Mouse (Mus musculus) heart, postnatal 36 days (tissue): ENCODE measurements around the gene Agt. TPM values are rescaled to one million over a fixed set of nuclear protein-coding genes. Genes with fewer than 3 reads are reported as not detected.

Source experiments
- DNase-seq, 2 experiments: peaks; one replicate each; pipeline ENCODE4 v3.0.0; 2021 to 2022
- intact Hi-C: fragments of 180-260 bp; cut with DNase I; formaldehyde crosslinking; loops from one replicate; pipeline ENCODE4 v1.15.1; 2025
- total RNA-seq, 2 experiments: library from RNA; stranded (reverse); gene quantifications; 2 replicates each; pipeline ENCODE4 v1.2.3; 2021

Agt gene
- total RNA-seq, 2 experiments from 2014 or later = 6.4 to 11.8 TPM

- intact Hi-C loops = no loop called here
These were observed 13.3 kb downstream of the Agt start for GRCm38 (mm10) chr8:124556164-124556563.

DNA sequence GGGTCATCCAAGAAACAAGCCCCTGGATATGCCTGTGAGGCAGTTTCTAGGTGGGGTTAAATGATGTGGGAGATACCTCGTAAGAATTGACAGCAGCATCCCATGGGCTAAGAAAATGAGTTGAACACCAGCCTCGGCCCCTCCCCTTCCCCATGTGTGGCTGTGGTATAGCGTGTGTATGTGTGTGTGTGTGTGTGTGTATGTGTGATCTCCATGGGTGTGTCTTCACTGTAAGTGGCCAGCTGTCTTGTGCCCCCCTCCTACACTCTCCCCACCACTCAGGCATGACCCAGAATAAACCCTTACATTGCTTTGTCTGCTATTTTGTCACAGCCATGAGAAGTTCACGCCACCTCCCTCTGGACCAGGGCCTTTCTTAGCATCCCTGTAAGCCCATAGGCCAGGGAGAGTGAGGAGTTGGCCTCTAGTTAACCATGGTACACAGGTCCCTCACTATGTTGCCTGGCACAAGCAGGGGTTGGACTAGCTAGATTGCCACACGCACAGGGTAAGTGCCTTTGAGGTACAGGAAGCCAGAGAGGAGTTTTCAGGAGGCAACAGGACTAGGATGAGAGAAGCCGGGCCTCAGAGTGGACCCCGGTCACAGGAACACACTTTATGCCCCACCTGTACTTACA lies 14.3 kb downstream of the Agt start:
- intact Hi-C loops = no loop called here
- no peak for DNase-seq

More at GRCm38 (mm10) chr8:124556164-124556563, 13.3 kb downstream of the Agt start:
- no peak for DNase-seq

DNA sequence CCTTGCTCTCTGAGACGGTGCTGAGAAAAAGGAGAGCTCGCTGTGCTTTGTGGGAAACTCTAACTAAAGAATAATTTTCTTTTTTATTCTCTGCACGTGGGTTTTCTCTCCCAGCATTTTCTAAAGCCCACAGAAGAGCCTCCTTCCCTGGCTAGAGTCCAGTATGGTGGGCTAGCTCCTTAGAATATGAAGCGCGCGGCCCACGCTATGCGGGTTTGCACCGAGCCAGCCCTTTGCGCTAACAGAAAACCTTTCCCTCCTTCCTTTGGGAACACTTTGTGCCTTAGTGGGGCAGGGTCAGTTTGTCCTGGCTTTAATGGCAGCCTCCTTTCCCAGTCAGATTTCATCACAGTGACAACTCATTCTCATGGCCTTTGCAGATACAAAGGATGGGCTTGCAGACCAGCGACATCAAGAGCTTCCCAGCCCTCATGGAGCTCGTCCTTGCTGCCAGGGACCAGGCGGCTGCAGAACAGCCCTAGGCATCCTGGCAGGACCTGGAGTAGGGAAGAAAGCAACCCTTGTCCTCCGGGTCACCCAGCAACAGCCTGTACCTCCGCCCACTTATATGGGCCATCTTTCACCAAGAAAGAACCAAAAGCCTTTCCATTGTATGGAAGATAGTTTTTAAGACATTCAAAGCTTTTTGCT lies 18.4 kb downstream of the Agt start:
- DNase-seq = no peak
- intact Hi-C loops = no loop called here

DNA sequence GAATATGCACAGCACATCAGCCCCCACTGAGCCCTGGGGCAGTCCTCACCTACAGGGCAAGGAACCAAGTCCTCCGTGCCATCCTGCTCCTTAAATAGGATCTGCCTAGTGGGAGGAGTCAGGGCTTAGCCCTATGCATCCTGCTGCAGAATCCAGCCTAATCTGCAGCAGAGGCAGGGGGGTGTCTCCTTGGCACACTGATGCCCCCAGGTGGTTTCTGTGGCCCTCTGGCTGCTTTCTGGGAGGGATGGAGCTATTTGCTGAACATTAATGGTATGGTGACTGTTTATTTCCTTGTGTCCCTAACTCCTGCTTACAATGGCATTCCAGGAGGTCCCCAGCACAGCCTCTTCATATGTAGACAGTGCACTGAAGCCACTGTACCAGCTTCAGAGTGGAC lies 21.3 kb downstream of the Agt start:
- intact Hi-C loops = no loop called here
- no peak for DNase-seq

DNA sequence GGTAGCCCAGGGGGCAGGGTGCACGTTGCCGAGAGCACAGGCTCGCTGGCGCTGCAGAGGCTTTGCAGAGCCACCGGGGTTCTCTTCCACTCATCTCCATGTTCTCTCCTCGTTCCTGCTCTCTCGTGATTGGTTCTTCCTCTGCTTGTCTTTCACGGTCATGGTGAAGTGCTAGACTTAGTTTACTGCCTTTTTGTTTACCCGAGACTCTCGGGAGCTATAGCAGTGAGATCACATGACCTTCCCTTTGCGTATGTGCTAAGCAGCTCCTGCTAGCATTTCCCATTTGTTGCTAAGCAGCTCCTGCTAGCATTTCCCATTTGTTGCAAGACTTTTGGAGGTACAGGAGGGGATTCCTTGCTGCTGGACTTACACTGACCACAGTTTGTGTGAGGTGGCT lies 22.2 kb downstream of the Agt start:
- intact Hi-C loops = no loop called here
- no peak for DNase-seq

DNA sequence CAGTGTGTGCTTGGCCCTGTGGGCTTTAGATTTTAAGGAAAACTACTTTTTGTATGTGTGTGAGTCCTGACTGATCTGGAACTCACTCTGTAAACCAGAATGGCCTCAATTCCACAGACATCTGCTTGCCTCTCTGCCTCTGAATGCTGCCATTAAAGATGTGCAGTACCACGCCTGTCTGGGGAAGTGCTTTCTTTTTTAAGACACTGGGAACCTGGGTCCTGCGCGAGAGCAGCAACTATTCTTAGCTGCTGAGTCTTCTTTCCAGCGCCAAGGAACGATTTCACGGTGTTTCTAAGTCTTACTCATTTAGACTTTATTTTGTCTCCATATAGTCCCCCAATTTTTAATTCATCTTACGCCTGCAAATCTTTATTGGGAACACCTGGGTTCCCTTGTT lies 22.7 kb downstream of the Agt start:
- no peak for DNase-seq
- intact Hi-C loops = no loop called here

GRCm38 (mm10) chr8:124546371-124546770 lies 23.1 kb downstream of the Agt start:
- intact Hi-C loops = no loop called here
- DNase-seq = no peak

- DNase-seq = no peak
- intact Hi-C loops = no loop called here
These were observed 26.2 kb downstream of the Agt start for GRCm38 (mm10) chr8:124543272-124543671.

DNA sequence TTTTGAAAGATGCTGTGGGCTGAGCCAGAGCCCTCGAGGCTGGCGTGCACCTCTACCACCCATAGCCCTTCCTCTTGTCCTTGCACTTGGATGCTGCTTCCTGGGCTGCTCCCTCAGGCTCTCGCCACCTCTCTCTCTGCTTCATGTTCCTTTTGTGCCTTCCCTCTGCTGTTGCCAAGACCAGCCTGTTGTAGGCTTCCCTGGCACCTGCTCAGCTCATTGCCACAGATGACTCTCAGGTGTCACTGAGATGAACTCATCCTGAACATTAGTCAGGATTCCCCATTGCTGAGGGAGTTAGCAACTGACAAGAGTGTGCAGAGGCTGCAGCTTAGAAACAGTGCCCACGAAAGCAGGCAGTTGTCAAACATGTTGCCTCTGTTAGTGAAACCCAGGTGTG lies 27.5 kb downstream of the Agt start:
- intact Hi-C loops = no loop called here

DNA sequence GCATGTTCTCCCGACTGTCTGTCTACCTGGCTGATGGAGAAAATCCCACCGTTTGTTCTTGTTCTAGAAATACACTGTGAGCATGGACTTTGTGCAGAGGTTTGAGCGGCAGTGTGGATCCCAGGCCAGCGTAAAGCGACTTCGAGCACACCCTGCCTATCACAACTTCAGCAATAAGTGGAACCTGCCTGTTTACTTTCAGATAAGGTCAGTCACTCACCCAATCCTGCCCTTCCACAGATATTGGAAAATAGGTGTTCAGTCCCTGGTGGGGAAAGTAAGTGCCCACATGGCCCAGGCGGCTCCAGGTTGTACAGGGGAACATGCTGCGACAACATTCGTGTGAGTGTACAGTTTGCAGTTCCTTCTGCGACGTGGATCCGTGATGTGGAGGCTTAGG lies 28.6 kb downstream of the Agt start:
- DNase-seq = no peak

More for the DNA sequence above, 27.5 kb downstream of the Agt start:
- no peak for DNase-seq

DNA sequence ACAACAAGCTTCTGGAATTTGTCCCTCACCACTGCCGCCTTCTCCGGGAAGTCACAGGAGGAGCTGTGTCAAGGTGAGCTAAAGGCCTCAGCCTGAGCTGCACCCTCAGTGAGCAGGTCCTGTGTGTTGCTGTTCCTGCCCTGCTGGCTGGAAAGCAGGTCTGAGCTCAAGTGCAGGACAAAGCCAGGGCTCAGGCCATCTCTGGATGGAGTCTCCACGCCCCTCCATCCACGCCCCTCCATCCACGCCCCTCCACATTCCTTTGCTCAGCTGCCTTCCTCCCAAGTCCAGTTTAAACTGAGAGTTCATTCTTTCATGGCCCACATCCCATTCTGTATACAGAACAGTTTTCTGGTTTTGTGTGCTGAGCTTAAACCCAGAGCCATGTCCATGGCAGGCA lies 34.1 kb downstream of the Agt start:
- DNase-seq = no peak
- intact Hi-C loops = no loop called here

More for the DNA sequence above, 28.6 kb downstream of the Agt start:
- intact Hi-C loops = no loop called here

DNA sequence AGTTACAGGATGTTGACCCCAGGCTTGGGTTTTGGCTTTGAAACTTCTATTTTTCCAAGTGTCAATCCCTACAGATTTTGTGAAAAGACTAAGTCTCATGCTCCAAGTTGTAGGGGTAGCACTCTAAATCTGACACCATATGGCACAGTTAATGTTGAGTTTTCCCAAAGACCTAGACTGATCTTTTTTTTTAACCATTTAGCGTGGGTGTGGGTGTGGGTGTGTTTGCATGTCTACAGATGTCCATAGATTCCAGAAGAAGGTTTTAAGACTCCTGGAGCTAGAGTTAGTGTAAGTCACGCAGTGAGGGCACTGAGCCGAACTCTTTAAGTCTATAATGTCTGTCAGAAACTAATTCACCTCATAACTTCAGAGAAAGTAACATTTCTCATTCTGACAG lies 36.9 kb downstream of the Agt start:
- intact Hi-C loops = no loop called here

GRCm38 (mm10) chr8:124530996-124531395 lies 38.5 kb downstream of the Agt start:
- DNase-seq = no peak
- intact Hi-C loops = no loop called here

More for the DNA sequence above, 36.9 kb downstream of the Agt start:
- DNase-seq = no peak

GRCm38 (mm10) chr8:124530556-124530955 lies 39.0 kb downstream of the Agt start:
- no peak for DNase-seq
- intact Hi-C loops = no loop called here

- DNase-seq = no peak
- intact Hi-C loops = no loop called here
These were observed 39.4 kb downstream of the Agt start for GRCm38 (mm10) chr8:124530076-124530475.

GRCm38 (mm10) chr8:124526261-124526660 lies 43.2 kb downstream of the Agt start:
- intact Hi-C loops = loop anchor here (5.0 kb wide), 1 partner anchor 151 kb away; no protein-coding TSS in a partner anchor
- no peak for DNase-seq

- DNase-seq = no peak
- intact Hi-C loops = no loop called here
These were observed 47.6 kb downstream of the Agt start for GRCm38 (mm10) chr8:124521946-124522345.

GRCm38 (mm10) chr8:124520249-124521080 lies 49.0 kb downstream of the Agt start, which contains the start of gene Cog2:
Gene Cog2 (plus strand): TSS chr8:124520767.
- DNase-seq = peak; percentile 88 to 90
- intact Hi-C loops = no loop called here

- no peak for DNase-seq
- intact Hi-C loops = no loop called here
These were observed 52.4 kb downstream of the Agt start for GRCm38 (mm10) chr8:124517142-124517541.

DNA sequence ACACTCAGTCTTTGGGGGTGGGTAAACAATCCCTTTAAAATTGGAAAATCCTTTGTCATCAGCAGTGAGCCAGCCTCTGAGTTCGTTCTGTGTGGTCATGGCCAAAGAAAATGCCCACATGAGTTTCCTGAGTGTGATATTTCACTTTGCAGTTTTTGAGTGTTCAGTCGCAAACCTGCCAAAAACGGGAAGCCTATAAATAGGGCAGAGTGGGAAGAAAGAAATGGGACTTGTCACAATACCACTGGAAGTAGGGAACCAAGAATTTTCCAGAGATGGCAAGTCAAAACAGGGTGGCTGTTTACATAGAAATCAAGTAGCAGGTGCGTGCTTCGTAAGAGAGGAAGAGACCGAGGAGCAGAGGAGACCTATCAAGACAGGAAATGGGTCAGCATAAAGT lies 53.0 kb downstream of the Agt start:
- intact Hi-C loops = no loop called here
- no peak for DNase-seq

DNA sequence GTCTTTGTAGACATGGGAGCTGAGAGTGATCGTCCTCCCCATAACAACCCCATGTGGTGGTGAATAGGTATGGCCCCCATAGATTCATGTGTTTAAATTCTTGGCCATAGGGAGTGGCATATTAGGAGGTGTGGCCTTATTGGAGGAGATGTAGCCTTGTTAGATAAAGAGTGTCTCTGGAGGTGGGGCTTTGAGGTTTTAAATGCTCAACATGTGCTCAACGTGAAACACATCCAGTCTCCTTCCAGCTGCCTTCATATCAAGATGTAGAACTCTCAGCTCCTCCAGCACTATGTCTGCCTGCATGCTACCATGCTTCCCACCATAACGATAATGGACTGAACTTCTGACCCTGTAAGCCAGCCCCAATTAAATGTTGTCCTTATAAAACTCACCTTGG lies 53.5 kb downstream of the Agt start:
- no peak for DNase-seq
- intact Hi-C loops = no loop called here
